Mouse (Mus musculus) stomach, postnatal 0 days (tissue): Measurements from ENCODE around the gene Maats1.

Experiments
- CTCF ChIP-seq: IDR thresholded peaks from 2 replicates; pipeline ENCODE4 v1.5.1; 2016; ENCODE audit warnings: antibody characterized with exemption, low read depth, mild to moderate bottlenecking, moderate library complexity
- EP300 ChIP-seq: optimal IDR thresholded peaks from 2 replicates; pipeline ENCODE3; 2016; ENCODE audit warnings: antibody characterized with exemption

DNA sequence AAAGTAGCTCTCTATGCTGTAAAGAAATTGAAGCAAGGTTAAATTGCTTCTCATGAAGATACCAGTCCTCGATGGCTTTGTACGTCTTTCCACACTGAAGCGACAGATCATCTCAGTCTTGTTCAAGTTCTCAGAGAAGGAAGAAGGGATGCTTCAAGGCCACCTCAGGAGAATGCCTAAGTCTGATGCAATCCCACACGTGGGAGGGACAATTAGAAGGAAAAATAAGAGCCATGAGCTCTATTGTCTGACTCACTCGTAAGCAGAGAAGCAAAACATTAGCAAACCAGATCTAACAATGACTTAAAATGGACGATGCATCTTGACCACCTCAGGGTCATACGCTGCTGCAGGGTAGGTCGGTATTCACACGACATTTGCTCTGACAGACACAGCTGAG, 23.5 kb downstream of the Maats1 start:
- TF ChIP-seq CTCF (no peak), EP300 (no peak)
